Mouse (Mus musculus): ENCODE data around the gene Ubac2. TPM values are rescaled to one million over a fixed set of nuclear protein-coding genes. Genes with fewer than 3 reads are reported as not detected.

The Ubac2 gene
- polyA plus RNA-seq, 1 experiment from 2014 or later, result 58.9 TPM

- H3K4me1 ChIP-seq, result peaks cover 4% of the 10 kb centered on the region; the same call in 1 of the 2 replicates
- no peak overlapping the region for H3K27ac ChIP-seq (replicated peaks)
- no peak overlapping the region for H3K9ac ChIP-seq (replicated peaks)
- no peak for ATAC-seq (ENCODE audit: low FRiP score, low read depth)
- no peak overlapping the region for H3K4me3 ChIP-seq
- H3K4me2 ChIP-seq (replicated peaks), result no peak overlapping the region
- H3K36me3 ChIP-seq, result no peaks in the 10 kb centered on the region
- H3K9me3 ChIP-seq, result no peaks in the 10 kb centered on the region
- WGBS, result 87% methylated on average over 4 of the region's 4 CpGs
- no peaks in the 10 kb centered on the region for H3K27me3 ChIP-seq
These were observed 85.5 kb downstream of the Ubac2 start for GRCm38 (mm10) chr14:121963942-121964335.

GRCm38 (mm10) chr14:121964990-121965389, 86.6 kb downstream of the Ubac2 start, which contains the start of gene Gpr183:
Gene Gpr183, minus strand, starts transcription at chr14:121965195.
- Histone ChIP-seq H3K4me1 (peaks cover 4% of the 10 kb centered on the region; the same call in 1 of the 2 replicates), H3K27me3 (no peaks in the 10 kb centered on the region), H3K9me3 (no peaks in the 10 kb centered on the region), H3K4me2 (replicated peaks) (no peak within 1 kb of the TSS), H3K36me3 (no peaks in the 10 kb centered on the region), H3K27ac (replicated peaks) (no peak within 1 kb of the TSS), H3K4me3 (no peak within 1 kb of the TSS), H3K9ac (replicated peaks) (no peak within 1 kb of the TSS)
- ATAC-seq (ENCODE audit: low FRiP score, low read depth), result no peak
- WGBS, result 75% methylated on average over 6 of the region's 6 CpGs

GRCm38 (mm10) chr14:121965461-121965860, 87.0 kb downstream of the Ubac2 start:
- H3K9me3 ChIP-seq, result no peaks in the 10 kb centered on the region
- ATAC-seq (ENCODE audit: low FRiP score, low read depth), result no peak
- no peak overlapping the region for H3K4me3 ChIP-seq
- WGBS, result 86% methylated on average over 4 of the region's 4 CpGs
- H3K4me1 ChIP-seq, result peaks cover 4% of the 10 kb centered on the region; the same call in 1 of the 2 replicates
- H3K9ac ChIP-seq (replicated peaks), result no peak overlapping the region
- H3K27me3 ChIP-seq, result no peaks in the 10 kb centered on the region
- no peak overlapping the region for H3K27ac ChIP-seq (replicated peaks)
- H3K4me2 ChIP-seq (replicated peaks), result no peak overlapping the region
- no peaks in the 10 kb centered on the region for H3K36me3 ChIP-seq

- peaks cover 4% of the 10 kb centered on the region; the same call in 1 of the 2 replicates for H3K4me1 ChIP-seq
- no peaks in the 10 kb centered on the region for H3K36me3 ChIP-seq
- no peaks in the 10 kb centered on the region for H3K9me3 ChIP-seq
- WGBS, result 92% methylated on average over 4 of the region's 4 CpGs
- H3K4me2 ChIP-seq (replicated peaks), result no peak overlapping the region
- H3K27ac ChIP-seq (replicated peaks), result no peak overlapping the region
- H3K4me3 ChIP-seq, result no peak overlapping the region
- H3K27me3 ChIP-seq, result no peaks in the 10 kb centered on the region
- ATAC-seq (ENCODE audit: low FRiP score, low read depth), result no peak
- H3K9ac ChIP-seq (replicated peaks), result no peak overlapping the region
These were observed 88.7 kb downstream of the Ubac2 start for GRCm38 (mm10) chr14:121967095-121967494.

GRCm38 (mm10) chr14:121970402-121970801, 92.0 kb downstream of the Ubac2 start:
- ATAC-seq (ENCODE audit: low FRiP score, low read depth), result no peak
- H3K9ac ChIP-seq (replicated peaks), result no peak overlapping the region
- no peaks in the 10 kb centered on the region for H3K4me1 ChIP-seq
- 91% methylated on average over 1 of the region's 1 CpGs for WGBS
- no peaks in the 10 kb centered on the region for H3K9me3 ChIP-seq
- no peaks in the 10 kb centered on the region for H3K27me3 ChIP-seq
- H3K4me2 ChIP-seq (replicated peaks), result no peak overlapping the region
- H3K36me3 ChIP-seq, result no peaks in the 10 kb centered on the region
- H3K4me3 ChIP-seq, result no peak overlapping the region
- no peak overlapping the region for H3K27ac ChIP-seq (replicated peaks)

GRCm38 (mm10) chr14:121973114-121973513, 94.7 kb downstream of the Ubac2 start:
- Histone ChIP-seq H3K9me3 (no peaks in the 10 kb centered on the region), H3K36me3 (peaks cover 4% of the 10 kb centered on the region), H3K4me3 (no peak overlapping the region), H3K4me2 (replicated peaks) (no peak overlapping the region), H3K4me1 (no peaks in the 10 kb centered on the region), H3K27ac (replicated peaks) (no peak overlapping the region), H3K9ac (replicated peaks) (no peak overlapping the region), H3K27me3 (no peaks in the 10 kb centered on the region)
- ATAC-seq (ENCODE audit: low FRiP score, low read depth), result no peak
- WGBS, result 95% methylated on average over 10 of the region's 10 CpGs

GRCm38 (mm10) chr14:121981531-121981930, 103.1 kb downstream of the Ubac2 start:
- H3K27me3 ChIP-seq, result no peaks in the 10 kb centered on the region
- no peaks in the 10 kb centered on the region for H3K36me3 ChIP-seq
- 82% methylated on average over 1 of the region's 1 CpGs for WGBS
- H3K4me2 ChIP-seq (replicated peaks), result no peak overlapping the region
- H3K4me1 ChIP-seq, result no peaks in the 10 kb centered on the region
- H3K27ac ChIP-seq (replicated peaks), result no peak overlapping the region
- H3K4me3 ChIP-seq, result no peak overlapping the region
- no peaks in the 10 kb centered on the region for H3K9me3 ChIP-seq
- no peak for ATAC-seq (ENCODE audit: low FRiP score, low read depth)
- H3K9ac ChIP-seq (replicated peaks), result no peak overlapping the region

- 82% methylated on average over 8 of the region's 8 CpGs for WGBS
- H3K9ac ChIP-seq (replicated peaks), result no peak overlapping the region
- H3K4me3 ChIP-seq, result no peak overlapping the region
- no peaks in the 10 kb centered on the region for H3K27me3 ChIP-seq
- no peaks in the 10 kb centered on the region for H3K4me1 ChIP-seq
- no peaks in the 10 kb centered on the region for H3K9me3 ChIP-seq
- H3K4me2 ChIP-seq (replicated peaks), result no peak overlapping the region
- no peaks in the 10 kb centered on the region for H3K36me3 ChIP-seq
- H3K27ac ChIP-seq (replicated peaks), result no peak overlapping the region
- no peak for ATAC-seq (ENCODE audit: low FRiP score, low read depth)
These were observed 104.9 kb downstream of the Ubac2 start for GRCm38 (mm10) chr14:121983009-121983933.

- Histone ChIP-seq H3K9ac (replicated peaks) (no peak overlapping the region), H3K27me3 (no peaks in the 10 kb centered on the region), H3K36me3 (0 out of 2 replicates have a peak, but pooled peaks cover 5% of the 10 kb centered on the region), H3K4me3 (no peak overlapping the region), H3K4me2 (replicated peaks) (no peak overlapping the region), H3K4me1 (no peaks in the 10 kb centered on the region), H3K9me3 (no peaks in the 10 kb centered on the region), H3K27ac (replicated peaks) (no peak overlapping the region)
- WGBS, result 87% methylated on average over 3 of the region's 3 CpGs
- no peak for ATAC-seq (ENCODE audit: low FRiP score, low read depth)
These were observed 107.1 kb downstream of the Ubac2 start for GRCm38 (mm10) chr14:121985477-121985876.

- Histone ChIP-seq H3K9ac (replicated peaks) (no peak overlapping the region), H3K4me3 (no peak overlapping the region), H3K36me3 (0 out of 2 replicates have a peak, but pooled peaks cover 5% of the 10 kb centered on the region), H3K27me3 (no peaks in the 10 kb centered on the region), H3K9me3 (no peaks in the 10 kb centered on the region), H3K4me2 (replicated peaks) (no peak overlapping the region), H3K27ac (replicated peaks) (no peak overlapping the region), H3K4me1 (no peaks in the 10 kb centered on the region)
- no peak for ATAC-seq (ENCODE audit: low FRiP score, low read depth)
- WGBS, result 89% methylated on average over 6 of the region's 6 CpGs
These were observed 107.6 kb downstream of the Ubac2 start for GRCm38 (mm10) chr14:121986028-121986427.

GRCm38 (mm10) chr14:121987287-121987686, 108.9 kb downstream of the Ubac2 start:
- Histone ChIP-seq H3K4me2 (replicated peaks) (no peak overlapping the region), H3K4me1 (no peaks in the 10 kb centered on the region), H3K36me3 (0 out of 2 replicates have a peak, but pooled peaks cover 5% of the 10 kb centered on the region), H3K9ac (replicated peaks) (no peak overlapping the region), H3K9me3 (no peaks in the 10 kb centered on the region), H3K4me3 (no peak overlapping the region), H3K27ac (replicated peaks) (no peak overlapping the region), H3K27me3 (no peaks in the 10 kb centered on the region)
- 96% methylated on average over 1 of the region's 1 CpGs for WGBS
- no peak for ATAC-seq (ENCODE audit: low FRiP score, low read depth)

- Histone ChIP-seq H3K36me3 (0 out of 2 replicates have a peak, but pooled peaks cover 5% of the 10 kb centered on the region), H3K9me3 (no peaks in the 10 kb centered on the region), H3K27me3 (no peaks in the 10 kb centered on the region), H3K9ac (replicated peaks) (no peak overlapping the region), H3K4me2 (replicated peaks) (no peak overlapping the region), H3K4me1 (no peaks in the 10 kb centered on the region), H3K27ac (replicated peaks) (no peak overlapping the region), H3K4me3 (no peak overlapping the region)
- no peak for ATAC-seq (ENCODE audit: low FRiP score, low read depth)
- 85% methylated on average over 4 of the region's 4 CpGs for WGBS
These were observed 109.3 kb downstream of the Ubac2 start for GRCm38 (mm10) chr14:121987691-121988090.

All from midbrain, embryonic 12.5 days (tissue).